Mouse (Mus musculus) kidney, postnatal 10 days (tissue): ENCODE measurements around the gene Ptpn6.
A peak's percentile ranks its signal among the peaks of the same experiment; 100 is the strongest.

Source experiments
- DNase-seq: peaks from one replicate; pipeline ENCODE4 v3.0.0; 2021; ENCODE audit warnings: mixed read lengths

The Ptpn6 gene

GRCm38 (mm10) chr6:124755306-124755705 lies 16.8 kb upstream of the Ptpn6 start:
- DNase-seq: no peak

- DNase-seq: no peak
Observed at GRCm38 (mm10) chr6:124753861-124754260, 15.3 kb upstream of the Ptpn6 start.

- DNase-seq: no peak
Observed at GRCm38 (mm10) chr6:124750405-124750804, 11.9 kb upstream of the Ptpn6 start.

- no peak for DNase-seq
Observed at GRCm38 (mm10) chr6:124746654-124747632, 8.4 kb upstream of the Ptpn6 start.

GRCm38 (mm10) chr6:124746296-124746605 lies 7.7 kb upstream of the Ptpn6 start:
- DNase-seq: no peak

- peak; percentile 95 for DNase-seq
Observed at GRCm38 (mm10) chr6:124745490-124746295, 7.2 kb upstream of the Ptpn6 start.

GRCm38 (mm10) chr6:124744755-124745321 lies 6.3 kb upstream of the Ptpn6 start:
- peak; percentile 56 for DNase-seq

- no peak for DNase-seq
Observed at GRCm38 (mm10) chr6:124743647-124744046, 5.1 kb upstream of the Ptpn6 start.

GRCm38 (mm10) chr6:124742839-124743514 lies 4.5 kb upstream of the Ptpn6 start:
- peak; percentile 43 for DNase-seq

- no peak for DNase-seq
Observed at GRCm38 (mm10) chr6:124741842-124742241, 3.3 kb upstream of the Ptpn6 start.

- peak; percentile 92 for DNase-seq
Observed at GRCm38 (mm10) chr6:124740888-124741761, 2.6 kb upstream of the Ptpn6 start, which contains the start of gene Grcc10. Grcc10 (minus strand) TSS chr6:124741374.

- DNase-seq: peak; percentile 70
Observed at GRCm38 (mm10) chr6:124740211-124740887, 1.8 kb upstream of the Ptpn6 start.

GRCm38 (mm10) chr6:124739231-124739796 lies 800 bp upstream of the Ptpn6 start:
- no peak for DNase-seq

- DNase-seq: no peak
Observed at GRCm38 (mm10) chr6:124737040-124737439, 1.5 kb downstream of the Ptpn6 start.

GRCm38 (mm10) chr6:124734417-124734816 lies 4.1 kb downstream of the Ptpn6 start:
- no peak for DNase-seq

- DNase-seq: no peak
Observed at GRCm38 (mm10) chr6:124732476-124733370, 5.8 kb downstream of the Ptpn6 start.

- no peak for DNase-seq
Observed at GRCm38 (mm10) chr6:124731038-124731437, 7.5 kb downstream of the Ptpn6 start.

- no peak for DNase-seq
Observed at GRCm38 (mm10) chr6:124729850-124730705, 8.4 kb downstream of the Ptpn6 start.

- DNase-seq: no peak
Observed at GRCm38 (mm10) chr6:124728621-124729020, 9.9 kb downstream of the Ptpn6 start.
